Mouse (Mus musculus) heart, adult 2 months (tissue): Measurements from ENCODE around the gene Zbtb21. TPM values are rescaled to one million over a fixed set of nuclear protein-coding genes. Genes with fewer than 3 reads are reported as not detected.

Source experiments
- DNase-seq, 2 experiments: peaks; one replicate each; pipeline ENCODE4 v3.0.0; 2021
- H3K27ac ChIP-seq: fragments of 200-600 bp; 2 replicates; pipeline ENCODE4 v1.8.1; 2022
- H3K27me3 ChIP-seq: fragments of 200-500 bp; 2 replicates; pipeline ENCODE4 v1.6.1; 2012; ENCODE audit warnings: mild to moderate bottlenecking, low read length, inconsistent platforms, mixed read lengths; ENCODE audit not compliant: control insufficient read depth, insufficient read depth
- H3K36me3 ChIP-seq: fragments of 200-500 bp; 2 replicates; pipeline ENCODE4 v1.6.1; 2012; ENCODE audit warnings: low read length, inconsistent platforms; ENCODE audit not compliant: control insufficient read depth, insufficient read depth
- H3K4me1 ChIP-seq: fragments of 200-500 bp; 2 replicates; pipeline ENCODE4 v1.6.1; 2011; ENCODE audit warnings: low read length; ENCODE audit not compliant: control insufficient read depth, insufficient read depth
- H3K4me3 ChIP-seq: fragments of 200-600 bp; 2 replicates; pipeline ENCODE4 v1.8.1; 2022
- H3K79me2 ChIP-seq: fragments of 200-500 bp; replicated peaks from 2 replicates; pipeline ENCODE4 v1.6.1; 2012; ENCODE audit warnings: mild to moderate bottlenecking, inconsistent platforms, low read length, moderate library complexity, mixed read lengths; ENCODE audit not compliant: control insufficient read depth, insufficient read depth
- H3K9ac ChIP-seq: fragments of 200-500 bp; 2 replicates; pipeline ENCODE4 v1.6.1; 2012; ENCODE audit warnings: low read depth, mild to moderate bottlenecking, control low read depth, inconsistent platforms, low read length, mixed read lengths
- CTCF ChIP-seq: fragments of 200-600 bp; IDR thresholded peaks from 2 replicates; pipeline ENCODE4 v1.8.1; 2022; ENCODE audit warnings: antibody characterized with exemption, mild to moderate bottlenecking, moderate library complexity
- EP300 ChIP-seq: fragments of 200-500 bp; IDR thresholded peaks from 2 replicates; pipeline ENCODE4 v1.6.1; 2011; ENCODE audit warnings: low read depth, low read length, control low read depth; ENCODE audit not compliant: insufficient read depth
- POLR2A ChIP-seq: fragments of 200-500 bp; IDR thresholded peaks from 2 replicates; pipeline ENCODE4 v1.6.1; 2011; ENCODE audit warnings: mild to moderate bottlenecking, low read depth, low read length, control low read depth; ENCODE audit not compliant: insufficient read depth
- WGBS: fragments of 180-500 bp; shearing (Covaris S2); methylation state at CpG from one replicate; pipeline ENCODE4 v1.1.7; 2018; 5-methylcytosine and 5-hydroxymethylcytosine counted together
- intact Hi-C: fragments of 180-260 bp; cut with DNase I; formaldehyde crosslinking; loops from one replicate; pipeline ENCODE4 v1.15.1; 2025
- polyA plus RNA-seq: library from polyadenylated mRNA; depleted of rRNA; stranded (reverse); fragments of >200 nt; gene quantifications from 2 replicates; pipeline ENCODE4 v1.2.3, GENCODE M21; 2012
- total RNA-seq, 2 experiments: library from RNA; stranded (reverse); gene quantifications; 2 replicates each; pipeline ENCODE4 v1.2.3; 2021

Gene Zbtb21
- total and polyA plus RNA-seq, 3 experiments: 7.6 to 12.3 (median 10.4) TPM

DNA sequence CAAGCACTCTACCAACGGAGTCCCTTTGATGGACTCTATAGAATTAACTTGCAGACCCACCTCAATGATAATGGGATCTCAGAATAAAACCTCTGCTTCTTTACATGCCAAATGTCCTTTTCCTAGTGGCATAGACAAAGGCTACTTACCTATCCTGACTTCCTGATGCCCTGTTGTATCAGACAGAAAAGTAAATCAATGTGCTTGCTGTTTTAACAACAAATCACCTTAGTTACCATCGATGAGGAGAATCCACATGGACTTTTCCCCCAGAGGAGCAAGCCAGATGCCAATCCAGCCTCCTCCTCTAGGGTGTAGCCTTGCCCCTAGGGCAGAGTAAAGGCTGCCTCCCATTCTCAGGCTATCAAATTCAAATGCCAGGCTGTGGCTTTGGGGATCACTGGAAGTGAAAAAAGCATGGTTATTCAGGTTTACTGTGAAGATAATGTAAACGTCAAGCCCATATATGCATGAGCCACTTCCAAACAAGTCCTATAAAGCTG, 21.9 kb downstream of the Zbtb21 start:
- Histone ChIP-seq H3K4me3 (no peak overlapping the region), H3K27ac (no peak overlapping the region), H3K36me3 (no peaks in the 10 kb centered on the region; the same call in 1 of the 2 replicates), H3K9ac (no peak overlapping the region), H3K4me1 (no peaks in the 10 kb centered on the region), H3K79me2 (no peaks in the 10 kb centered on the region), H3K27me3 (no peaks in the 10 kb centered on the region)
- TF ChIP-seq EP300 (no peak), CTCF (no peak), POLR2A (no peak)
- no peak for DNase-seq
- WGBS: 85% methylated on average over 3 of the region's 3 CpGs
- intact Hi-C loops: no loop called here

- no peak overlapping the region for H3K4me3 ChIP-seq
- H3K4me1 ChIP-seq: no peaks in the 10 kb centered on the region
- no peak overlapping the region for H3K9ac ChIP-seq
- H3K27ac ChIP-seq: no peak overlapping the region
- no peaks in the 10 kb centered on the region for H3K36me3 ChIP-seq
- intact Hi-C loops: no loop called here
- no peaks in the 10 kb centered on the region for H3K79me2 ChIP-seq
- WGBS: 92% methylated on average over 3 of the region's 3 CpGs
- H3K27me3 ChIP-seq: no peaks in the 10 kb centered on the region
- no peak for DNase-seq
- TF ChIP-seq EP300: no peak
- no peak for TF ChIP-seq CTCF
- TF ChIP-seq POLR2A: no peak
Measured at GRCm38 (mm10) chr16:97935815-97936214, 26.6 kb downstream of the Zbtb21 start.

GRCm38 (mm10) chr16:97930231-97930630, 32.2 kb downstream of the Zbtb21 start:
- TF ChIP-seq CTCF (no peak), POLR2A (no peak), EP300 (no peak)
- intact Hi-C loops: no loop called here
- no peaks in the 10 kb centered on the region for H3K27me3 ChIP-seq
- no peak overlapping the region for H3K4me3 ChIP-seq
- no peak overlapping the region for H3K9ac ChIP-seq
- peak overlapping the region; percentile 32; the same call in 1 of the 2 replicates for H3K27ac ChIP-seq
- no peaks in the 10 kb centered on the region for H3K36me3 ChIP-seq
- H3K79me2 ChIP-seq: no peaks in the 10 kb centered on the region
- DNase-seq: peak in 1 of 2 experiments; percentile 36
- H3K4me1 ChIP-seq: peaks cover 3% of the 10 kb centered on the region

DNA sequence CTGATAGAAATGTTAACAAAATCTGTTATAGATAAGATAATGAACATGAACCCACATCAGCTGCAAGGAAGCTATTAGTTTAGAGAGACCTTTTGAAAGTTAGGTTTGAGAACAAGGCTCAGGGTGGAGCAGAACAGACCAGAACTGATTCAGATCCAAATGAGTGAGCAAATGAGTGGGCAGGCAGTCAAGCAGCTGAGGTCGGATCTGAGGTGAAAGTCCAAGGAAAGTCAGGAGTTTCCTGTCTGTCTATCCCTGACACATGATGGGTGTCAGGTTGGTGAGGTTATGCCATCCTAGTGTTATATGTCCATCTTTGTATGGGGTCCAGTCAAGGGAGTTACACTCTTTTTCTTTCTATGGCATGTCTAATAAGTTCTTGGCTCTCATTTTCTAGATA, 32.9 kb downstream of the Zbtb21 start:
- H3K27ac ChIP-seq: peak overlapping the region; percentile 32
- no peaks in the 10 kb centered on the region for H3K27me3 ChIP-seq
- no peak for TF ChIP-seq POLR2A
- no peak for TF ChIP-seq CTCF
- no peak for TF ChIP-seq EP300
- WGBS: 42% methylated on average over 1 of the region's 1 CpGs
- peaks cover 3% of the 10 kb centered on the region for H3K4me1 ChIP-seq
- intact Hi-C loops: no loop called here
- no peak overlapping the region for H3K9ac ChIP-seq
- no peaks in the 10 kb centered on the region for H3K79me2 ChIP-seq
- H3K36me3 ChIP-seq: no peaks in the 10 kb centered on the region
- DNase-seq: peak in 1 of 2 experiments; percentile 53
- H3K4me3 ChIP-seq: no peak overlapping the region

DNA sequence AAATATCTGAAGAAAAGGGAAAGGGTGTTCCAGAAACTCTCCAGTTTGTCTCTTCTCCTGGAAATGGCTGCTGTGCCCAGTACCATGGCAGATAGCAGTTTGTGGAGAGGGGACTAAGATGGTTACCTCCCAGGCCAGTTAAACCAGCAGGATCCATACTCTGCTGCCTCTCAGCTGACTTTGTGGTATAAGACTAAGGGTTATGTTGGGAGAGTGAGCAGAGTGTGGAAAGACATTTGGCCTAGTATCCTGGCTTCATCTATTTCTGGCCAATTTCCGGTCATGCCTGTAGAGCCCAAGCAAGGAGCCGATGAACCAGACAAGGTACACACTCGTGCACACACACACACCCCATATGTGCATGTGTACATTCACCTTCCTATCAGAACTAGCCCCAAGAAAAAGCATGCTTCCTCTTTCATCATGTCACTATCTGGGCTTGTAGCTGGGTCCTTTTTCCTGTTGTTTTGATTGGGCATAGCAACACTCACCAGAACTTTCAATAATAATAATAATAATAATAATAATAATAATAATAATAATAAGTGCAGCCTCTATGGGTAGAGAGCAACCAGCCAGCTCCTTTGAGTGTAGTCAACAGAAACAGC, 35.0 kb downstream of the Zbtb21 start:
- no peak for TF ChIP-seq POLR2A
- no peak for TF ChIP-seq CTCF
- TF ChIP-seq EP300: no peak
- Histone ChIP-seq H3K36me3 (no peaks in the 10 kb centered on the region), H3K27me3 (no peaks in the 10 kb centered on the region), H3K79me2 (no peaks in the 10 kb centered on the region), H3K27ac (no peak overlapping the region), H3K4me1 (peaks cover 4% of the 10 kb centered on the region), H3K4me3 (no peak overlapping the region), H3K9ac (no peak overlapping the region)
- intact Hi-C loops: no loop called here
- WGBS: 52% methylated on average over 3 of the region's 3 CpGs
- DNase-seq: peak in 1 of 2 experiments; percentile 7

DNA sequence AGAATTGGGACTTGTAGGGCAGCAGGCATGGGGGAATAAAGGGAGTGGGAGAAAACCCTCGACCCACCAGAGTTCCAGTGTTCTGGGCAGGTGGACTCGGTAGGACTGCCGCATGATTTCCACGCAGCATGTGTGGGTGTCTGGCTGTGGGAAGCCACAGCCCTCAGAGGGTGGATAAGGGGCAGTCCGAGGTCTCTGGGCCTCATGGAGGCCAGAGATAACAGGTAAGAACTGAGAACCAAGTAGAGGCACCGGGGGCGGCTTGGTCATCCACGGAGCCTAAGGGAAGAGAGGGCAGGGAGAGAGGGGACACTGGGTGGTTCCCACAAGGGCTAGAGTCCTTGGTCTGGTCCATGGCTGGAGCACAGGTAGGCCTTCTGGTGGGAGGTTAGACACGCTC, 36.0 kb downstream of the Zbtb21 start:
- Histone ChIP-seq H3K27me3 (no peaks in the 10 kb centered on the region), H3K27ac (no peak overlapping the region), H3K9ac (no peak overlapping the region), H3K79me2 (no peaks in the 10 kb centered on the region), H3K36me3 (no peaks in the 10 kb centered on the region), H3K4me3 (no peak overlapping the region), H3K4me1 (peaks cover 4% of the 10 kb centered on the region)
- TF ChIP-seq POLR2A: no peak
- TF ChIP-seq EP300: no peak
- no peak for TF ChIP-seq CTCF
- intact Hi-C loops: no loop called here
- peak in 1 of 2 experiments; percentile 7 for DNase-seq
- 87% methylated on average over 9 of the region's 9 CpGs for WGBS
